Mouse (Mus musculus): ENCODE measurements at regions not wholly inside any gene's neighbourhood (a gene's known extent, or its start where the extent isn't known, plus 50 kb on each side); places are given as distances from the start of the nearest gene placed in this dataset.

- Histone ChIP-seq H3K27me3 (ENCODE audit: control insufficient read depth, insufficient read depth, low read length) (no peaks in the 10 kb centered on the region), H3K4me2 (ENCODE audit: low read length) (no peak overlapping the region), H3K36me3 (ENCODE audit: control insufficient read depth, insufficient read depth, low read length) (no peaks in the 10 kb centered on the region), H3K9me3 (ENCODE audit: control insufficient read depth, low read length) (no peaks in the 10 kb centered on the region), H3K4me3 (replicated peaks; ENCODE audit: low read depth, low read length) (no peak overlapping the region), H3K4me1 (ENCODE audit: control insufficient read depth, insufficient read depth, low read length) (no peaks in the 10 kb centered on the region), H3K9ac (replicated peaks; ENCODE audit: low read length) (no peak overlapping the region), H3K27ac (replicated peaks; ENCODE audit: low read depth, low read length) (no peak overlapping the region)
- ATAC-seq (ENCODE audit: low FRiP score, low TSS enrichment), result no peak
- no peak for DNase-seq
- WGBS, result 95% methylated on average over 3 of the region's 3 CpGs
Measured at GRCm38 (mm10) chr2:79143196-79143595, 112.0 kb upstream of the Itga4 start.

GRCm38 (mm10) chr2:79145897-79146296 is 109.3 kb upstream of the Itga4 start:
- no peak overlapping the region for H3K4me2 ChIP-seq (ENCODE audit: low read length)
- no peak overlapping the region for H3K4me3 ChIP-seq (replicated peaks; ENCODE audit: low read depth, low read length)
- no peaks in the 10 kb centered on the region for H3K4me1 ChIP-seq (ENCODE audit: control insufficient read depth, insufficient read depth, low read length)
- 78% methylated on average over 1 of the region's 1 CpGs for WGBS
- H3K27me3 ChIP-seq (ENCODE audit: control insufficient read depth, insufficient read depth, low read length), result no peaks in the 10 kb centered on the region
- no peaks in the 10 kb centered on the region for H3K9me3 ChIP-seq (ENCODE audit: control insufficient read depth, low read length)
- H3K36me3 ChIP-seq (ENCODE audit: control insufficient read depth, insufficient read depth, low read length), result no peaks in the 10 kb centered on the region
- no peak overlapping the region for H3K9ac ChIP-seq (replicated peaks; ENCODE audit: low read length)
- no peak overlapping the region for H3K27ac ChIP-seq (replicated peaks; ENCODE audit: low read depth, low read length)
- DNase-seq (no peak), ATAC-seq (ENCODE audit: low FRiP score, low TSS enrichment) (no peak)

- Histone ChIP-seq H3K4me2 (ENCODE audit: low read length) (no peak overlapping the region), H3K4me1 (ENCODE audit: control insufficient read depth, insufficient read depth, low read length) (no peaks in the 10 kb centered on the region), H3K9ac (replicated peaks; ENCODE audit: low read length) (no peak overlapping the region), H3K27ac (replicated peaks; ENCODE audit: low read depth, low read length) (no peak overlapping the region), H3K36me3 (ENCODE audit: control insufficient read depth, insufficient read depth, low read length) (no peaks in the 10 kb centered on the region), H3K4me3 (replicated peaks; ENCODE audit: low read depth, low read length) (no peak overlapping the region), H3K27me3 (ENCODE audit: control insufficient read depth, insufficient read depth, low read length) (no peaks in the 10 kb centered on the region), H3K9me3 (ENCODE audit: control insufficient read depth, low read length) (no peaks in the 10 kb centered on the region)
- ATAC-seq (ENCODE audit: low FRiP score, low TSS enrichment) (no peak), DNase-seq (no peak)
- whole genome bisulfite sequencing, result 89% methylated on average over 4 of the region's 4 CpGs
Measured at GRCm38 (mm10) chr2:79146563-79146962, 108.7 kb upstream of the Itga4 start.

DNA sequence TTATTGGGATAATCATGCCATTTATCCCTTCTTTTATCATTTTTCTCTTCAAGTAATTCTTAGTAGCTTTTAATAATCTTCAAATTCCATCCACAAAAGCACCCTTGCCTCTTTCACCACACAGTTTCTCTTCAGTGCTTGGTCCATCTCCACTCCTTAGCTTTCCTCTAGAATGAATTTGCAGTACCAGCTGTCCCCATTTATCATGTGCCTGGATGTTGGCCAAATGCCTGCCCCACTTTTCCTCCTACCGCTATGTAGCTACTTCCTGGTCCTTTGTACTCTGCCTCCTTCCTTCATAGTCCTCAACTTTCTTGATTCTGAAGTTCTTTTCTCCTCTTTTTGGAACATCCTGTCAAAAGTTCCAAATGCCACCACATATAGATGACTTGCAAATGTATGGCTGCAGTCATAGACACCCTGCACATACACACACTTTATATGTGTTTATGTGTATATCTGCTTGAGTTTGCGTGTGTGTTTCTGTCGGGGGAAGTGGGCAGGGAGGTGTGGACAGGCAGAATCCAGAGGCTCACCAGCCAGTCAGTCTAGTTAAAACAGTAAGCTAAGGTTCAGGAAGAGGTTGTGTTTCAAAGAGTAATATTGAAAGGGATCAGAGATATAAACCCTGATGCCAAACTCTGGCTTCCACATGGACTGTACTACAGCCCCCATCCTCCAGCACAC is 106.1 kb upstream of the Itga4 start:
- Histone ChIP-seq H3K4me1 (ENCODE audit: control insufficient read depth, insufficient read depth, low read length) (no peaks in the 10 kb centered on the region), H3K27me3 (ENCODE audit: control insufficient read depth, insufficient read depth, low read length) (no peaks in the 10 kb centered on the region), H3K9me3 (ENCODE audit: control insufficient read depth, low read length) (no peaks in the 10 kb centered on the region), H3K9ac (replicated peaks; ENCODE audit: low read length) (no peak overlapping the region), H3K4me2 (ENCODE audit: low read length) (no peak overlapping the region), H3K4me3 (replicated peaks; ENCODE audit: low read depth, low read length) (no peak overlapping the region), H3K27ac (replicated peaks; ENCODE audit: low read depth, low read length) (no peak overlapping the region), H3K36me3 (ENCODE audit: control insufficient read depth, insufficient read depth, low read length) (no peaks in the 10 kb centered on the region)
- ATAC-seq (ENCODE audit: low FRiP score, low TSS enrichment) (no peak), DNase-seq (no peak)
- 86% methylated on average over 3 of the region's 3 CpGs for WGBS

- 88% methylated on average over 4 of the region's 4 CpGs for WGBS
- DNase-seq, result no peak
- no peak overlapping the region for H3K27ac ChIP-seq (replicated peaks; ENCODE audit: low read depth, low read length)
Measured at GRCm38 (mm10) chr2:79151610-79152009, 103.6 kb upstream of the Itga4 start.

DNA sequence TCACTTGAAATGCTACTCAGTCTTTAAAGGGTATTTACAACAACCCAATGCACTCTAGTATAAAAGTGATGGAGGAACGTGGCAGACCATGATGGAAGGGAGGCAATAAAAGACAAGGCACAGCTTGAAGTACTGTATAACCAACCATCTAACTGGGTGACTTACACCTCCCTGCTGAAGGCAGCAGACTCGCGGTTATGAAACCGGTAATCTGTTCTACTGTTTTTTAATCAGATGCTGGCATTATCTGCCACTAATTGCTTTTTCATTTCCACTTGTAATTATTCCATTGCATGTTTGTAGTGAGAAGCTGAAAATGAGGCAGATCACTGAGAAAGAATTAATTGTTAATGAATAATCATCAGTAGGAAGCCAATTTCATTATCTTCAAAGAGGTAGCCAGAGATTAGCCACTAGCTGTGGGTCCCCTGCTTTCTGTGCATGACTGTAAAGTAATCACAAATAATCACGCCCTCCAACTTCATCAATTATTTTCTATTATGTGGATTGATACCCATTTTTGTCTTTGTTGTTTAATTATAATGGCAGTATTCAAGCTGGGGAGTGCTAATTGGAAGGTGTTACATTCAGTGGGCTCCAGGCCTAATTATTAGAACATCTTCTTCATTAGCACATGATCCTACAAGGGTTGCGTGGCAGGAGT is 103.1 kb upstream of the Itga4 start:
- Histone ChIP-seq H3K4me2 (ENCODE audit: low read length) (no peak overlapping the region), H3K4me3 (replicated peaks; ENCODE audit: low read depth, low read length) (no peak overlapping the region), H3K9ac (replicated peaks; ENCODE audit: low read length) (no peak overlapping the region), H3K9me3 (ENCODE audit: control insufficient read depth, low read length) (no peaks in the 10 kb centered on the region), H3K36me3 (ENCODE audit: control insufficient read depth, insufficient read depth, low read length) (no peaks in the 10 kb centered on the region), H3K4me1 (ENCODE audit: control insufficient read depth, insufficient read depth, low read length) (no peaks in the 10 kb centered on the region), H3K27me3 (ENCODE audit: control insufficient read depth, insufficient read depth, low read length) (no peaks in the 10 kb centered on the region), H3K27ac (replicated peaks; ENCODE audit: low read depth, low read length) (no peak overlapping the region)
- WGBS, result 65% methylated on average over 6 of the region's 6 CpGs
- ATAC-seq (ENCODE audit: low FRiP score, low TSS enrichment) (peak; percentile 62; the same call in 1 of the 2 replicates), DNase-seq (peak; percentile 40)

More at GRCm38 (mm10) chr2:79151610-79152009, 103.6 kb upstream of the Itga4 start:
- no peaks in the 10 kb centered on the region for H3K27me3 ChIP-seq (ENCODE audit: control insufficient read depth, insufficient read depth, low read length)
- H3K9me3 ChIP-seq (ENCODE audit: control insufficient read depth, low read length), result no peaks in the 10 kb centered on the region
- no peaks in the 10 kb centered on the region for H3K36me3 ChIP-seq (ENCODE audit: control insufficient read depth, insufficient read depth, low read length)
- H3K4me2 ChIP-seq (ENCODE audit: low read length), result no peak overlapping the region
- no peak for ATAC-seq (ENCODE audit: low FRiP score, low TSS enrichment)
- no peak overlapping the region for H3K9ac ChIP-seq (replicated peaks; ENCODE audit: low read length)
- H3K4me1 ChIP-seq (ENCODE audit: control insufficient read depth, insufficient read depth, low read length), result no peaks in the 10 kb centered on the region
- no peak overlapping the region for H3K4me3 ChIP-seq (replicated peaks; ENCODE audit: low read depth, low read length)

DNA sequence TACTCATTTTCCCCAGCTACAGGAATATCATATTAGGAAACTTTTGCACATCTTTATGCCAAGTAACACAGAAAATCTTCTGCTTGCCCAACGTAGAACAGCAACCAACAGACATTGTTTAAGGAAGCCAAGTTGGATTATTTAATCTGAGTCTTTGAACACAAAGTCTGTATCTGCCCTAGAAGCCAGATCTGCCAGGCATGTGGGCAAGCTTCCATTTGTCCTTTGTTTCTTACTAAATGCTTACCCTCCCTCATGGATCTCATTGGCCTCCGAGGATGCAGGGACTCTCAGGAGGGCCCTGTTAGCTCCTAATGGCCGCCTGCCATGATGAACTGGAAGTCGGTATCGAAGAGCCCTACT is 102.5 kb upstream of the Itga4 start:
- H3K27ac ChIP-seq (replicated peaks; ENCODE audit: low read depth, low read length), result no peak overlapping the region
- H3K4me1 ChIP-seq (ENCODE audit: control insufficient read depth, insufficient read depth, low read length), result no peaks in the 10 kb centered on the region
- 85% methylated on average over 5 of the region's 5 CpGs for WGBS
- no peak overlapping the region for H3K4me2 ChIP-seq (ENCODE audit: low read length)
- no peaks in the 10 kb centered on the region for H3K27me3 ChIP-seq (ENCODE audit: control insufficient read depth, insufficient read depth, low read length)
- no peak overlapping the region for H3K9ac ChIP-seq (replicated peaks; ENCODE audit: low read length)
- H3K36me3 ChIP-seq (ENCODE audit: control insufficient read depth, insufficient read depth, low read length), result no peaks in the 10 kb centered on the region
- H3K4me3 ChIP-seq (replicated peaks; ENCODE audit: low read depth, low read length), result no peak overlapping the region
- ATAC-seq (ENCODE audit: low FRiP score, low TSS enrichment), result no peak
- DNase-seq, result no peak
- H3K9me3 ChIP-seq (ENCODE audit: control insufficient read depth, low read length), result no peaks in the 10 kb centered on the region

DNA sequence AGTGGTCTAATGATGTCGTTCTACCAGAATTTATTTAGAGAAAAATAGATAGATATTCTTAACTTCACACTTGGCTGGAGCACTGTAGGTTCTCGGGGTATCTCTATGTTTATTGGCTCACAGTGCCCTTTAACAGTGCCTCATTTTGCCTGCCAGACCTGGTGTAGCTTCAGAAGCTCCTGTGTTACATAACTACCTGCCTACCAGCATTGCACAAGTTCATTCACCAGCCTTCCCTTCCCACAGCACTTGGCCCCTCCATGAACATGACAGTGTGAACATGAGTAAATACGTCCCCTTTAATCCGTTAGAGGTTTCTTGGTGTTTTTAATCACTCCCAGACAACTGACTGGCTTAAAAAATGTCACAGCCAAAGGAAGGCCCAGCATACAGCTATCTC is 102.2 kb upstream of the Itga4 start:
- Histone ChIP-seq H3K9ac (replicated peaks; ENCODE audit: low read length) (no peak overlapping the region), H3K4me2 (ENCODE audit: low read length) (no peak overlapping the region), H3K4me1 (ENCODE audit: control insufficient read depth, insufficient read depth, low read length) (no peaks in the 10 kb centered on the region), H3K36me3 (ENCODE audit: control insufficient read depth, insufficient read depth, low read length) (no peaks in the 10 kb centered on the region), H3K27ac (replicated peaks; ENCODE audit: low read depth, low read length) (no peak overlapping the region), H3K4me3 (replicated peaks; ENCODE audit: low read depth, low read length) (no peak overlapping the region), H3K9me3 (ENCODE audit: control insufficient read depth, low read length) (no peaks in the 10 kb centered on the region), H3K27me3 (ENCODE audit: control insufficient read depth, insufficient read depth, low read length) (no peaks in the 10 kb centered on the region)
- ATAC-seq (ENCODE audit: low FRiP score, low TSS enrichment) (no peak), DNase-seq (no peak)
- 84% methylated on average over 4 of the region's 4 CpGs for WGBS

- WGBS, result 68% methylated on average over 3 of the region's 3 CpGs
- Histone ChIP-seq H3K4me2 (ENCODE audit: low read length) (no peak overlapping the region), H3K9ac (replicated peaks; ENCODE audit: low read length) (no peak overlapping the region), H3K27ac (replicated peaks; ENCODE audit: low read depth, low read length) (no peak overlapping the region), H3K9me3 (ENCODE audit: control insufficient read depth, low read length) (no peaks in the 10 kb centered on the region), H3K4me1 (ENCODE audit: control insufficient read depth, insufficient read depth, low read length) (no peaks in the 10 kb centered on the region), H3K36me3 (ENCODE audit: control insufficient read depth, insufficient read depth, low read length) (no peaks in the 10 kb centered on the region), H3K27me3 (ENCODE audit: control insufficient read depth, insufficient read depth, low read length) (no peaks in the 10 kb centered on the region), H3K4me3 (replicated peaks; ENCODE audit: low read depth, low read length) (no peak overlapping the region)
- DNase-seq (no peak), ATAC-seq (ENCODE audit: low FRiP score, low TSS enrichment) (no peak)
Measured at GRCm38 (mm10) chr2:79158450-79159055, 96.7 kb upstream of the Itga4 start.

Data from midbrain, embryonic 14.5 days (tissue).